Mouse (Mus musculus): ENCODE measurements around the gene Cbx7. TPM values are rescaled to one million over a fixed set of nuclear protein-coding genes. Genes with fewer than 3 reads are reported as not detected.

Gene Cbx7
- total and polyA plus RNA-seq, 2 experiments from 2014 or later: 0.50 to 0.82 TPM

DNA sequence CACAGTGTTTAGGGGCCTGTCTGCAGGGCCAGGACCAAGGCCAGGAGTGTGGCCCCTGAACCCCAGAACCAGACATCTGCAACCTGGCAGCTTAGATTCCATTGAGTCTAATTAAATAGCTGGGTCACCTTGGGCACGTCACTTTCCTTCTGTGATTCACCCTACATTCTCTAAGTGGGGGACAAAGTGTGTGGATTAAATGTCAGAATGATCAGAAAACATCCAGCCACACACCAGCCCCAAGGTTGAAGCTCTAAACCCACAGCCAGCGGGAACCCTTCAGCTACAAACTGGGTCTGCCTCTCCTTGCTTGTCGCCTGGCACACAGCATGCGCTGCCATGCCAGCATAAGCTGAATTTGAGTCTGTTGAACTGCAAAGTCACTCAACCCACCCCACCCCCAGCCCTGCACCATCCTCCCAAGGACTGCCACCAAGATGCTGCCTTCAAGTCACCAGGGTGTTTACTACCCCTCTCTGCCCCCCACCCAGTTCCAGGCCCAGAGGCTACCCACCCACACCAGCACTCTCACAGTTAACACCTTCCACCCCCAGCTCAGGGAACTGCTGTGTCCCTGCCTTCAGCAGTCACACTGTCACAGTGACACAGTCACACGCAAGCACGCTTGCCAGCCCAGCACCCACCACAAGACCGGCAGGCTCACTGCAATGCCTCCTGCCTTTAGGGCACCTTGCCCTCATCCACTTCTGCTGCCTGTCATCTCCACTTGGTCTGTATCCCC lies 44.5 kb upstream of the Cbx7 start:
- ATAC-seq (ENCODE audit: insufficient read depth, low read depth) (no peak), DNase-seq (ENCODE audit: low spot score) (no peak)
- Histone ChIP-seq H3K9me3 (replicated peaks; ENCODE audit: control insufficient read depth, low read length) (no peaks in the 10 kb centered on the region), H3K4me3 (ENCODE audit: low read depth, low read length) (peak overlapping the region; percentile 56; the same call in 1 of the 2 replicates), H3K9ac (replicated peaks; ENCODE audit: low read depth, low read length) (no peak overlapping the region), H3K4me1 (ENCODE audit: control insufficient read depth, insufficient read depth) (peaks cover 25% of the 10 kb centered on the region), H3K36me3 (replicated peaks; ENCODE audit: control insufficient read depth, insufficient read depth, low read length) (no peaks in the 10 kb centered on the region), H3K27me3 (ENCODE audit: control insufficient read depth, insufficient read depth, low read length) (peaks cover 48% of the 10 kb centered on the region), H3K4me2 (ENCODE audit: low read depth, low read length) (peak overlapping the region; percentile 81), H3K27ac (ENCODE audit: low read depth) (no peak overlapping the region)
- 65% methylated on average over 7 of the region's 7 CpGs for WGBS
- TF ChIP-seq EP300 (IDR thresholded peaks at IDR 0.05; ENCODE audit: low read depth) (no peak), CTCF (IDR thresholded peaks at IDR 0.05; ENCODE audit: low read depth) (no peak)

- 2% methylated on average over 58 of the region's 60 CpGs for WGBS
- DNase-seq (ENCODE audit: low spot score) (peak; percentile 57), ATAC-seq (ENCODE audit: insufficient read depth, low read depth) (peak; percentile 50)
- Histone ChIP-seq H3K9me3 (replicated peaks; ENCODE audit: control insufficient read depth, low read length) (no peaks in the 10 kb centered on the region), H3K27ac (ENCODE audit: low read depth) (peak within 1 kb of the TSS; percentile 56), H3K4me3 (ENCODE audit: low read depth, low read length) (peak within 1 kb of the TSS; percentile 56), H3K4me2 (ENCODE audit: low read depth, low read length) (peak within 1 kb of the TSS; percentile 81), H3K27me3 (ENCODE audit: control insufficient read depth, insufficient read depth, low read length) (peaks cover 50% of the 10 kb centered on the region), H3K4me1 (ENCODE audit: control insufficient read depth, insufficient read depth) (peaks cover 25% of the 10 kb centered on the region), H3K9ac (replicated peaks; ENCODE audit: low read depth, low read length) (peak within 1 kb of the TSS; percentile 79), H3K36me3 (replicated peaks; ENCODE audit: control insufficient read depth, insufficient read depth, low read length) (no peaks in the 10 kb centered on the region)
- no peak for TF ChIP-seq CTCF (IDR thresholded peaks at IDR 0.05; ENCODE audit: low read depth)
- TF ChIP-seq EP300 (IDR thresholded peaks at IDR 0.05; ENCODE audit: low read depth): 0 out of 2 replicates have a peak, but pooled peaks have one; percentile 16
Measured at GRCm38 (mm10) chr15:80014321-80015210, 43.6 kb upstream of the Cbx7 start, which contains the start of gene Pdgfb. TSS of gene Pdgfb (minus strand) at chr15:80014977.

GRCm38 (mm10) chr15:80014031-80014320 lies 43.1 kb upstream of the Cbx7 start:
- peak overlapping the region; percentile 56 for H3K4me3 ChIP-seq (ENCODE audit: low read depth, low read length)
- TF ChIP-seq CTCF (IDR thresholded peaks at IDR 0.05; ENCODE audit: low read depth) (no peak), EP300 (IDR thresholded peaks at IDR 0.05; ENCODE audit: low read depth) (no peak)
- H3K27ac ChIP-seq (ENCODE audit: low read depth): peak overlapping the region; percentile 56
- 3% methylated on average over 30 of the region's 37 CpGs for WGBS
- peak overlapping the region; percentile 81 for H3K4me2 ChIP-seq (ENCODE audit: low read depth, low read length)
- DNase-seq (ENCODE audit: low spot score) (no peak), ATAC-seq (ENCODE audit: insufficient read depth, low read depth) (no peak)
- H3K27me3 ChIP-seq (ENCODE audit: control insufficient read depth, insufficient read depth, low read length): peaks cover 53% of the 10 kb centered on the region
- H3K4me1 ChIP-seq (ENCODE audit: control insufficient read depth, insufficient read depth): peaks cover 25% of the 10 kb centered on the region
- no peaks in the 10 kb centered on the region for H3K36me3 ChIP-seq (replicated peaks; ENCODE audit: control insufficient read depth, insufficient read depth, low read length)
- no peaks in the 10 kb centered on the region for H3K9me3 ChIP-seq (replicated peaks; ENCODE audit: control insufficient read depth, low read length)
- H3K9ac ChIP-seq (replicated peaks; ENCODE audit: low read depth, low read length): peak overlapping the region; percentile 79

DNA sequence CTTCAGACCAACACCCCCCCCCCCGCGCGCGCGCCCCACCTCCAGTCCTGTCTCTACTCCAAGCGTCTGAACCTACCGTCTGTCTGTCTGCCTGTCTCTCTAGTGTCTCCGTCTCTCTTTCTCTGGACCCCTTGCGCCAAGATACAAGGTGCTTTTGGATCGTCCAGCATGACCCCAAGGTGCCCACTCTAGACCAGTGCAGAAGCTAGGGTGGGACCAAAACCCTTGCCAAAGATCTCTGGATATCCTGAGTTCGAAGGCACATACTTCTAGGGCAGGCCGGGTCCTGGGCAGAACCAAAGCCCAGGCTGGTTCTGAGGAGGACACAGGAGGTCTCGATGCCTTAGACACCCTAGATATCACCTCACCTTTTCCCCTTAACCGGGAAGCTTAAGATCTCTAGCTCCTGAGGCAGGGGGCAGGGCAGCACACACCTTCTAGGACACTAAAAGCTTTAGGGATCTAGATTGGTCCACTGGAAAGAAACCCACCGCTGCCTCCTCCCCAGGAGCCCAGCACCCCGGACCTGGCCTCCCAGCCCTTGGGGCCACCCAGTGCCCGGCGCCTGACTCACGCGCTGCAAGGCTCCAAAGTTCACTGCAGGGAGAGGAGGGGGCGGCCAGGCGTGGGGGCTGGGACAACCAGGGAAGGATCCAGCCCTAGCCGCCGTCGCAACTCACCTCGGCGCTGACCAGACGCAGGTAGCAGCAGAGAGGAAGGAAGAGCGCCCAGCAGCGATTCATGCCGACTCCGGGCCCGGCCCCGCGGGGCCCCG lies 42.5 kb upstream of the Cbx7 start:
- Histone ChIP-seq H3K4me1 (ENCODE audit: control insufficient read depth, insufficient read depth) (peaks cover 25% of the 10 kb centered on the region), H3K9ac (replicated peaks; ENCODE audit: low read depth, low read length) (peak overlapping the region; percentile 79), H3K4me3 (ENCODE audit: low read depth, low read length) (peak overlapping the region; percentile 56), H3K27ac (ENCODE audit: low read depth) (peak overlapping the region; percentile 56), H3K36me3 (replicated peaks; ENCODE audit: control insufficient read depth, insufficient read depth, low read length) (no peaks in the 10 kb centered on the region), H3K9me3 (replicated peaks; ENCODE audit: control insufficient read depth, low read length) (no peaks in the 10 kb centered on the region), H3K27me3 (ENCODE audit: control insufficient read depth, insufficient read depth, low read length) (peaks cover 53% of the 10 kb centered on the region), H3K4me2 (ENCODE audit: low read depth, low read length) (peak overlapping the region; percentile 81)
- WGBS: under 1% methylated on average over 36 of the region's 36 CpGs
- DNase-seq (ENCODE audit: low spot score): no peak
- TF ChIP-seq CTCF (IDR thresholded peaks at IDR 0.05; ENCODE audit: low read depth) (no peak), EP300 (IDR thresholded peaks at IDR 0.05; ENCODE audit: low read depth) (no peak)
- no peak for ATAC-seq (ENCODE audit: insufficient read depth, low read depth)
